Mouse (Mus musculus) cerebellum, adult 9-11 months (tissue): ENCODE measurements around the gene Gcnt3.

Experiments
- DNase-seq: peaks from one replicate; pipeline ENCODE4 v3.0.0; 2022

Gcnt3 gene

GRCm38 (mm10) chr9:69994547-69994946 lies 43.3 kb downstream of the Gcnt3 start:
- DNase-seq, result no peak

- no peak for DNase-seq
These were observed 44.4 kb downstream of the Gcnt3 start for GRCm38 (mm10) chr9:69993479-69993878.

DNA sequence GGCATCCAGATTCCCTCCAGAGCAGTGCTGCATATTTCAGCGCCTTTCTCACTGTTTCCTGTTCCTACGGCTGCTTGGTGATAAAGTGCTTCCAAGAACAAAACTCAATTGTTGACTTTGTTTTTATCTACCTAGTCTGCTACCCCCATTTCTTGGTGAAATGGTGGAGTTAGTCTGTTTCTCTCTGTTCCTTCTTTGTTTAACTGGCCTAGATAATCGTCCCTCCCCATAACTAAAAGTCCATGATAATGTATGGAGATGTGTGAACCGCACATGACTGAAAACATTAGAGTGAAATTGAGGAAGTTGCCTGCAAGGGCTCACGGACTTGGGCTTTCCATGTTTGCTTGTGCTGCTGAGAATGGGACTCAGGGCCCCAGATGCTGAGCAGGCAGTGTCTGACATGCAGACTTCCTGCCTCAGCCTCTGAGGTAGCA lies 45.0 kb downstream of the Gcnt3 start:
- no peak for DNase-seq

- DNase-seq, result no peak
These were observed 47.5 kb downstream of the Gcnt3 start for GRCm38 (mm10) chr9:69990346-69990745.

GRCm38 (mm10) chr9:69989303-69990121 lies 48.4 kb downstream of the Gcnt3 start, which contains the start of gene Bnip2:
Gene Bnip2, plus strand, starts transcription at chr9:69989466.
- DNase-seq, result peak; percentile 96

DNA sequence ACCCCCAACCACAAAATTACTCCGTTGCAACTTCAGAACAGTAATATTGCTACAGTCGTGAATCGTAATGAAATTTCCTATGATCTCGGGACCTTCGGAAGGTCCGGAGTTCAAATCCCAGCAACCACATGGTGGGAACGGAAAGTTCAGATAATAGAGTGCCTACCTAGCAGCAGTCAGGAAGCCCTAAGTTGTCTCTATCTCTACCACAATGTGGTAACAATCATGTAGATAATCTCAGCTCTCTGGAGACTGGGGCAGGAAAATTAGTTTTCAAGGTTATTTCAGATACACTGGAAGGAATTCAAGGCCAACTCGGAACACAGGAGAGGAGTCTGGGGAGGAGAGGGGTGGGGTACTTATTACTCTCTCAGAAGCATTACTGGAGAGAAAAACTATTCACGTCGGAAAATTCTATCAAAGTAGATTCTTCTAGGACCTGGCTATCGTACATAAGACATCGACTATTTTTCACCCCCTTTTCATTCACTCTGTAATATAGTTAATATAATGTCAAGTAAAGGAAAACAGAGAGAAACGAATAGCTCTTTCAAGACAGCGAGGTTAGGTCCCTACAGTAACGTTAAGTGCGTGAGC lies 49.1 kb downstream of the Gcnt3 start:
- DNase-seq, result no peak

GRCm38 (mm10) chr9:69987579-69987978 lies 50.3 kb downstream of the Gcnt3 start:
- DNase-seq, result peak; percentile 24

- no peak for DNase-seq
These were observed 51.3 kb downstream of the Gcnt3 start for GRCm38 (mm10) chr9:69986571-69986970.

- no peak for DNase-seq
These were observed 51.8 kb downstream of the Gcnt3 start for GRCm38 (mm10) chr9:69986063-69986462.

GRCm38 (mm10) chr9:69985526-69985925 lies 52.4 kb downstream of the Gcnt3 start:
- DNase-seq, result no peak
